Mouse (Mus musculus) splenic B cell, adult 2 months (primary cell): ENCODE results near the gene Magi2.

Experiments
- DNase-seq: peaks from one replicate; pipeline ENCODE4 v3.0.0-alpha.2; 2011; ENCODE audit warnings: low read depth, low spot score
- H3K27me3 ChIP-seq: 2 replicates; pipeline ENCODE4 v1.6.1; 2012; ENCODE audit warnings: mild to moderate bottlenecking, low read length, moderate library complexity, mixed read lengths; ENCODE audit not compliant: control insufficient read depth, poor library complexity, insufficient read depth, severe bottlenecking
- H3K36me3 ChIP-seq: 2 replicates; pipeline ENCODE4 v1.6.1; 2012; ENCODE audit warnings: mild to moderate bottlenecking, low read length, moderate library complexity, mixed read lengths; ENCODE audit not compliant: control insufficient read depth, poor library complexity, insufficient read depth, severe bottlenecking

Gene Magi2

GRCm38 (mm10) chr5:20544374-20544773 lies 1317.5 kb downstream of the Magi2 start:
- Histone ChIP-seq H3K36me3 (no peaks in the 10 kb centered on the region), H3K27me3 (no peaks in the 10 kb centered on the region)
- DNase-seq = no peak

- DNase-seq = no peak
- Histone ChIP-seq H3K36me3 (no peaks in the 10 kb centered on the region), H3K27me3 (no peaks in the 10 kb centered on the region; the same call in 1 of the 2 replicates)
Observed at GRCm38 (mm10) chr5:20559378-20559777, 1332.5 kb downstream of the Magi2 start.

- H3K27me3 ChIP-seq = no peaks in the 10 kb centered on the region; the same call in 1 of the 2 replicates
- DNase-seq = no peak
- no peaks in the 10 kb centered on the region for H3K36me3 ChIP-seq
Observed at GRCm38 (mm10) chr5:20559821-20560220, 1333.0 kb downstream of the Magi2 start.

- DNase-seq = no peak
- no peaks in the 10 kb centered on the region for H3K27me3 ChIP-seq
Observed at GRCm38 (mm10) chr5:20568421-20568820, 1341.6 kb downstream of the Magi2 start.

GRCm38 (mm10) chr5:20568966-20569365 lies 1342.1 kb downstream of the Magi2 start:
- Histone ChIP-seq H3K36me3 (no peaks in the 10 kb centered on the region), H3K27me3 (no peaks in the 10 kb centered on the region)
- DNase-seq = no peak

More at GRCm38 (mm10) chr5:20568421-20568820, 1341.6 kb downstream of the Magi2 start:
- no peaks in the 10 kb centered on the region for H3K36me3 ChIP-seq

GRCm38 (mm10) chr5:20574816-20575215 lies 1348.0 kb downstream of the Magi2 start:
- Histone ChIP-seq H3K27me3 (no peaks in the 10 kb centered on the region), H3K36me3 (no peaks in the 10 kb centered on the region)
- DNase-seq = no peak

GRCm38 (mm10) chr5:20575798-20576197 lies 1349.0 kb downstream of the Magi2 start:
- Histone ChIP-seq H3K27me3 (no peaks in the 10 kb centered on the region), H3K36me3 (no peaks in the 10 kb centered on the region)
- no peak for DNase-seq

GRCm38 (mm10) chr5:20576266-20576665 lies 1349.4 kb downstream of the Magi2 start:
- H3K36me3 ChIP-seq = no peaks in the 10 kb centered on the region
- no peaks in the 10 kb centered on the region for H3K27me3 ChIP-seq
- DNase-seq = no peak

- no peak for DNase-seq
- Histone ChIP-seq H3K36me3 (no peaks in the 10 kb centered on the region), H3K27me3 (no peaks in the 10 kb centered on the region)
Observed at GRCm38 (mm10) chr5:20578666-20579065, 1351.8 kb downstream of the Magi2 start.

GRCm38 (mm10) chr5:20580619-20581018 lies 1353.8 kb downstream of the Magi2 start:
- no peak for DNase-seq
- Histone ChIP-seq H3K27me3 (no peaks in the 10 kb centered on the region), H3K36me3 (no peaks in the 10 kb centered on the region)

GRCm38 (mm10) chr5:20582995-20583435 lies 1356.2 kb downstream of the Magi2 start:
- no peak for DNase-seq
- H3K36me3 ChIP-seq = no peaks in the 10 kb centered on the region

GRCm38 (mm10) chr5:20583639-20584038 lies 1356.8 kb downstream of the Magi2 start:
- Histone ChIP-seq H3K36me3 (no peaks in the 10 kb centered on the region), H3K27me3 (no peaks in the 10 kb centered on the region)
- no peak for DNase-seq

More at GRCm38 (mm10) chr5:20582995-20583435, 1356.2 kb downstream of the Magi2 start:
- H3K27me3 ChIP-seq = no peaks in the 10 kb centered on the region

- DNase-seq = no peak
- H3K36me3 ChIP-seq = no peaks in the 10 kb centered on the region
- H3K27me3 ChIP-seq = no peaks in the 10 kb centered on the region
Observed at GRCm38 (mm10) chr5:20584769-20585168, 1357.9 kb downstream of the Magi2 start.

GRCm38 (mm10) chr5:20589731-20590130 lies 1362.9 kb downstream of the Magi2 start:
- Histone ChIP-seq H3K36me3 (no peaks in the 10 kb centered on the region), H3K27me3 (no peaks in the 10 kb centered on the region)
- DNase-seq = no peak

GRCm38 (mm10) chr5:20598196-20598595 lies 1371.4 kb downstream of the Magi2 start:
- no peaks in the 10 kb centered on the region for H3K36me3 ChIP-seq
- H3K27me3 ChIP-seq = no peaks in the 10 kb centered on the region
- DNase-seq = no peak

GRCm38 (mm10) chr5:20603756-20604469 lies 1377.1 kb downstream of the Magi2 start:
- no peak for DNase-seq
- H3K36me3 ChIP-seq = no peaks in the 10 kb centered on the region
- H3K27me3 ChIP-seq = no peaks in the 10 kb centered on the region
